Mouse (Mus musculus) cerebellum, adult 2 months (tissue): Measurements from ENCODE around the gene Wfdc1. TPM values are rescaled to one million over a fixed set of nuclear protein-coding genes. Genes with fewer than 3 reads are reported as not detected.

Experiments
- DNase-seq, 2 experiments: peaks; one replicate each; pipeline ENCODE4 v3.0.0; 2021
- H3K27ac ChIP-seq: fragments of 200-500 bp; 2 replicates; pipeline ENCODE4 v1.5.1; 2012; ENCODE audit warnings: low read length, control low read depth, inconsistent platforms; ENCODE audit not compliant: insufficient read depth
- H3K27me3 ChIP-seq: fragments of 200-500 bp; 2 replicates; pipeline ENCODE4 v1.6.1; 2012; ENCODE audit warnings: inconsistent platforms, mild to moderate bottlenecking, low read length, moderate library complexity; ENCODE audit not compliant: control insufficient read depth, insufficient read depth
- H3K4me1 ChIP-seq: fragments of 200-500 bp; 2 replicates; pipeline ENCODE4 v1.6.1; 2011; ENCODE audit warnings: low read length; ENCODE audit not compliant: control insufficient read depth, insufficient read depth
- H3K4me3 ChIP-seq: fragments of 200-500 bp; replicated peaks from 2 replicates; pipeline ENCODE3; 2011; ENCODE audit warnings: mild to moderate bottlenecking, low read depth, low read length, control low read depth; ENCODE audit not compliant: insufficient read depth
- CTCF ChIP-seq: fragments of 200-500 bp; IDR thresholded peaks from 2 replicates; pipeline ENCODE4 v1.5.1; 2011; ENCODE audit warnings: low read depth, mild to moderate bottlenecking, control low read depth, low read length, moderate library complexity, borderline replicate concordance; ENCODE audit not compliant: insufficient read depth
- POLR2A ChIP-seq: fragments of 200-500 bp; IDR thresholded peaks from 2 replicates; pipeline ENCODE4 v1.6.1; 2011; ENCODE audit warnings: low read length, control low read depth, borderline replicate concordance; ENCODE audit not compliant: insufficient read depth
- WGBS: fragments of 180-500 bp; shearing (Covaris S2); methylation state at CpG from one replicate; pipeline ENCODE4 v1.1.7; 2018; 5-methylcytosine and 5-hydroxymethylcytosine counted together
- polyA plus RNA-seq: library from polyadenylated mRNA; depleted of rRNA; stranded (reverse); fragments of >200 nt; gene quantifications from 2 replicates; pipeline ENCODE4 v1.2.3, GENCODE M21; 2012; rRNA removed

Gene Wfdc1
- polyA plus RNA-seq = 18.9 and 19.3 TPM in 2 replicates

GRCm38 (mm10) chr8:119666219-119666951 lies at the start of gene Wfdc1:
Gene Wfdc1 (plus strand): TSS chr8:119666365.
- WGBS = 11% methylated on average over 14 of the region's 14 CpGs
- no peak for DNase-seq
- no peak within 1 kb of the TSS for H3K4me3 ChIP-seq
- no peaks in the 10 kb centered on the region for H3K4me1 ChIP-seq
- H3K27me3 ChIP-seq = no peaks in the 10 kb centered on the region
- TF ChIP-seq POLR2A = no peak
- TF ChIP-seq CTCF = no peak
- no peak within 1 kb of the TSS for H3K27ac ChIP-seq

- Histone ChIP-seq H3K4me3 (no peak overlapping the region), H3K27ac (no peak overlapping the region), H3K4me1 (no peaks in the 10 kb centered on the region), H3K27me3 (no peaks in the 10 kb centered on the region)
- WGBS = 90% methylated on average over 4 of the region's 4 CpGs
- TF ChIP-seq CTCF = no peak
- TF ChIP-seq POLR2A = no peak
- no peak for DNase-seq
Measured at GRCm38 (mm10) chr8:119616811-119617210, 49.4 kb upstream of the Wfdc1 start.

GRCm38 (mm10) chr8:119617586-119617985 lies 48.6 kb upstream of the Wfdc1 start:
- 68% methylated on average over 5 of the region's 5 CpGs for WGBS
- no peaks in the 10 kb centered on the region for H3K4me1 ChIP-seq
- H3K4me3 ChIP-seq = no peak overlapping the region
- no peaks in the 10 kb centered on the region for H3K27me3 ChIP-seq
- no peak for DNase-seq
- H3K27ac ChIP-seq = no peak overlapping the region
- TF ChIP-seq POLR2A (no peak), CTCF (no peak)

- TF ChIP-seq POLR2A (no peak), CTCF (no peak)
- no peak for DNase-seq
- H3K4me1 ChIP-seq = no peaks in the 10 kb centered on the region
- WGBS = 71% methylated on average over 5 of the region's 5 CpGs
- H3K27me3 ChIP-seq = no peaks in the 10 kb centered on the region
- H3K4me3 ChIP-seq = no peak overlapping the region
- H3K27ac ChIP-seq = no peak overlapping the region
Measured at GRCm38 (mm10) chr8:119618887-119619286, 47.3 kb upstream of the Wfdc1 start.

DNA sequence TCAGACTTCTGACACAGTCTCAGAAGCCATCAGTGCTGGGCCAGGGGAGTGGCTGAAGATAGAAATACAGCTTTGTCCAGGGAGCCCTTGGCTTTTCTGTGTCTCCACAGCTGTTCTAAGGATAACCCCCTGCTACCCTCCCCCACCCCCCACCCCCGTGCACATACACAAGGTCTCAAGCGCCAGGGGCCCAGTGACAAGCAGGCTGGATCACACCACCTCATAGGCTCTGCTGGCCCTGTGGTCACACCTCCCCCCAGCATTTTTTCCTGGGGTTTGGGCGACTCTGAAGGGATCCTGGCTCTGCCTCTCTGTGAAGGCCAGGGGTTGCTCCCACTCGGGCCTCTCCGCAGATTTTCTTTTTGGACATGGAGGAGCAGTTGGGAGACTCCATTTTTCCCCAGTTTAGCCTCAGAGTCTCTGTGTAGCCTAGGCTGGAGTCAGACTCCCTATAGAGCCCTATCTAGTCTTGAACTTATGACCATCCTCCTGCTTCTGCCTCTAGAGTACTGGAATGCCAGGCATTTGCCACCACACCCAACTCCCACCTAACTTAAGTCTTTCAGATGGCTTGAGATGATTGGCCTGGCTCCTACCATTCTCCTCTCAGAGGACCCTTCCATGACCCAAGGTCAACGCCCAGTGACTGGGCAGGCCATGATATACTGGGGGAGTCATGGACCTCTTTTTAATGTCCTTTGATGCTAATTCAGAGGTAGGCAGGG lies 45.9 kb upstream of the Wfdc1 start:
- TF ChIP-seq POLR2A (no peak), CTCF (no peak)
- Histone ChIP-seq H3K4me1 (no peaks in the 10 kb centered on the region), H3K27ac (no peak overlapping the region), H3K4me3 (no peak overlapping the region), H3K27me3 (no peaks in the 10 kb centered on the region)
- DNase-seq = no peak
- 68% methylated on average over 6 of the region's 6 CpGs for WGBS

DNA sequence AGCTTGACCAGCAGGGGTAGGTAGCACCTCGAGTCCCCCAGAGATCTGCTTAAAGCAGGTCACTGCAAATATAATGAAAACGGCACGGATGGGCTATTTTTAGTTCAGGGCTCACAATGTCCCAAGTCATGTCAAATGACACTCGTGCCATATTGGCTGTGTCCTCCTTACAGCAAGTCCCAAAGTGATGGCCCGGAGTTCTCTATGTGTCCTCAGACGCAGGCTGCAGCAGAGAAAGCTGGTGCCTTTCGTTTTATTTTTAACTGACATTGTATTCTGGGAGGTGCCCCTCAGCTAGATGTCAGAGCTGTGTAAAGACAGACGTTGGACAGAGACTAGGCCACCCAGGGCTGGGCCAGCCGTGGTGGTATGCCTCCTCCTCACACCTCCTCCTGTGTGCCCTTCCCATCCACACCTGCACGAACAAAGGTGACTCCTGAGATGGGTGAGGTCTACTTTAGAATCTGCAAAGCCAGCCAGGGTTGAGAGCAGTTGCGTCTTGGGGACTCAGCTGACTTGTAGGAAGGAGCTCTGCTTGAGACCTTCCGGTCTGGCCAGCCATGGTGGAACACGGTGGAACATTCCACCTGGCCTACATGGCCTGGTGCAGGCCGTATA lies 45.2 kb upstream of the Wfdc1 start:
- no peak for DNase-seq
- TF ChIP-seq POLR2A (no peak), CTCF (no peak)
- 88% methylated on average over 14 of the region's 14 CpGs for WGBS

DNA sequence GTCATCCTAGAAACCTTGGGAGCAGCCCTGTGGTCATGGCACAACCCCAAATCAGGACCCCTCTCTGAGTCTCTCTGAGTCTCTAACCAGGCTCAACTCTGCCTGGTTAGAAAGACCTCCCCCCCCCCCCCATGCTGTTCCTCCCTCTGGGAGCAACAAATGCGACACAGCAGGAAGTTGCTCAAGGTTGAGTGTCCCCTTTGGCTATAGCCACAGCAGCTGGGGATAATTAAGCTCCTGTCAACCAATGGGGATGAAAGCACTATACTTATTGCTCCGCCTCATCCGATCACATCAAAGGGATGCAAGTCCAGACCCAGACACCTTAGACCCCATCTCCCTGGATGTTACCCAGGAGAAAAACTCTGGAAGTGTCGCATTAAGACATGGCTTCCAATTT lies 43.6 kb upstream of the Wfdc1 start:
- no peak for DNase-seq
- no peak overlapping the region for H3K4me3 ChIP-seq
- no peak overlapping the region for H3K27ac ChIP-seq
- 71% methylated on average over 4 of the region's 4 CpGs for WGBS
- no peak for TF ChIP-seq POLR2A
- no peak for TF ChIP-seq CTCF
- no peaks in the 10 kb centered on the region for H3K27me3 ChIP-seq
- no peaks in the 10 kb centered on the region for H3K4me1 ChIP-seq

More for the DNA sequence above, 45.2 kb upstream of the Wfdc1 start:
- Histone ChIP-seq H3K4me3 (no peak overlapping the region), H3K27ac (no peak overlapping the region), H3K4me1 (no peaks in the 10 kb centered on the region), H3K27me3 (no peaks in the 10 kb centered on the region)
